Mouse (Mus musculus): ENCODE data around the gene Tspan18. TPM values are rescaled to one million over a fixed set of nuclear protein-coding genes. Genes with fewer than 3 reads are reported as not detected.

The Tspan18 gene
- total and polyA plus RNA-seq, 2 experiments = 0.55 to 2.4 TPM

- no peak for DNase-seq (ENCODE audit: extremely low read depth, low read depth, low spot score)
- H3K36me3 ChIP-seq (ENCODE audit: control insufficient read depth, insufficient read depth, low read length) = no peaks in the 10 kb centered on the region
- H3K79me2 ChIP-seq (ENCODE audit: control insufficient read depth, insufficient read depth, low read length) = no peaks in the 10 kb centered on the region
- TF ChIP-seq CTCF (IDR thresholded peaks at IDR 0.05; ENCODE audit: low read depth, low read length) = no peak
- no peak for TF ChIP-seq POLR2A (IDR thresholded peaks at IDR 0.05; ENCODE audit: extremely low read depth, insufficient read depth, low read length)
- no peaks in the 10 kb centered on the region for H3K27me3 ChIP-seq (ENCODE audit: control insufficient read depth, insufficient read depth, low read length)
- no peak overlapping the region for H3K9ac ChIP-seq (ENCODE audit: low read depth, low read length)
- WGBS = 88% methylated on average over 13 of the region's 13 CpGs
- H3K27ac ChIP-seq (replicated peaks; ENCODE audit: insufficient read depth, low read depth, low read length) = no peak overlapping the region
- no peak overlapping the region for H3K4me3 ChIP-seq (ENCODE audit: insufficient read depth, low read depth, low read length)
- no peaks in the 10 kb centered on the region for H3K4me1 ChIP-seq (ENCODE audit: control insufficient read depth, insufficient read depth, low read length)
These were observed 42.9 kb downstream of the Tspan18 start for GRCm38 (mm10) chr2:93291186-93291926.

- no peaks in the 10 kb centered on the region for H3K27me3 ChIP-seq (ENCODE audit: control insufficient read depth, insufficient read depth, low read length)
- H3K9ac ChIP-seq (ENCODE audit: low read depth, low read length) = no peak overlapping the region
- TF ChIP-seq POLR2A (IDR thresholded peaks at IDR 0.05; ENCODE audit: extremely low read depth, insufficient read depth, low read length) = no peak
- no peak for TF ChIP-seq CTCF (IDR thresholded peaks at IDR 0.05; ENCODE audit: low read depth, low read length)
- H3K4me3 ChIP-seq (ENCODE audit: insufficient read depth, low read depth, low read length) = no peak overlapping the region
- DNase-seq (ENCODE audit: extremely low read depth, low read depth, low spot score) = no peak
- WGBS = 42% methylated on average over 7 of the region's 7 CpGs
- no peak overlapping the region for H3K27ac ChIP-seq (replicated peaks; ENCODE audit: insufficient read depth, low read depth, low read length)
- H3K36me3 ChIP-seq (ENCODE audit: control insufficient read depth, insufficient read depth, low read length) = no peaks in the 10 kb centered on the region
- H3K79me2 ChIP-seq (ENCODE audit: control insufficient read depth, insufficient read depth, low read length) = no peaks in the 10 kb centered on the region
- no peaks in the 10 kb centered on the region for H3K4me1 ChIP-seq (ENCODE audit: control insufficient read depth, insufficient read depth, low read length)
These were observed 43.8 kb downstream of the Tspan18 start for GRCm38 (mm10) chr2:93290345-93291118.

GRCm38 (mm10) chr2:93289161-93289560, 45.1 kb downstream of the Tspan18 start:
- Histone ChIP-seq H3K9ac (ENCODE audit: low read depth, low read length) (no peak overlapping the region), H3K4me1 (ENCODE audit: control insufficient read depth, insufficient read depth, low read length) (no peaks in the 10 kb centered on the region), H3K27me3 (ENCODE audit: control insufficient read depth, insufficient read depth, low read length) (no peaks in the 10 kb centered on the region), H3K4me3 (ENCODE audit: insufficient read depth, low read depth, low read length) (no peak overlapping the region), H3K27ac (replicated peaks; ENCODE audit: insufficient read depth, low read depth, low read length) (no peak overlapping the region), H3K36me3 (ENCODE audit: control insufficient read depth, insufficient read depth, low read length) (no peaks in the 10 kb centered on the region), H3K79me2 (ENCODE audit: control insufficient read depth, insufficient read depth, low read length) (no peaks in the 10 kb centered on the region)
- no peak for DNase-seq (ENCODE audit: extremely low read depth, low read depth, low spot score)
- TF ChIP-seq POLR2A (IDR thresholded peaks at IDR 0.05; ENCODE audit: extremely low read depth, insufficient read depth, low read length) (no peak), CTCF (IDR thresholded peaks at IDR 0.05; ENCODE audit: low read depth, low read length) (no peak)
- WGBS = 77% methylated on average over 10 of the region's 10 CpGs

- no peak for DNase-seq (ENCODE audit: extremely low read depth, low read depth, low spot score)
- Histone ChIP-seq H3K27ac (replicated peaks; ENCODE audit: insufficient read depth, low read depth, low read length) (no peak overlapping the region), H3K9ac (ENCODE audit: low read depth, low read length) (no peak overlapping the region), H3K4me1 (ENCODE audit: control insufficient read depth, insufficient read depth, low read length) (no peaks in the 10 kb centered on the region), H3K27me3 (ENCODE audit: control insufficient read depth, insufficient read depth, low read length) (no peaks in the 10 kb centered on the region), H3K4me3 (ENCODE audit: insufficient read depth, low read depth, low read length) (no peak overlapping the region), H3K36me3 (ENCODE audit: control insufficient read depth, insufficient read depth, low read length) (no peaks in the 10 kb centered on the region), H3K79me2 (ENCODE audit: control insufficient read depth, insufficient read depth, low read length) (no peaks in the 10 kb centered on the region)
- WGBS = 87% methylated on average over 4 of the region's 4 CpGs
- TF ChIP-seq CTCF (IDR thresholded peaks at IDR 0.05; ENCODE audit: low read depth, low read length) = no peak
- no peak for TF ChIP-seq POLR2A (IDR thresholded peaks at IDR 0.05; ENCODE audit: extremely low read depth, insufficient read depth, low read length)
These were observed 47.0 kb downstream of the Tspan18 start for GRCm38 (mm10) chr2:93287348-93287747.

DNA sequence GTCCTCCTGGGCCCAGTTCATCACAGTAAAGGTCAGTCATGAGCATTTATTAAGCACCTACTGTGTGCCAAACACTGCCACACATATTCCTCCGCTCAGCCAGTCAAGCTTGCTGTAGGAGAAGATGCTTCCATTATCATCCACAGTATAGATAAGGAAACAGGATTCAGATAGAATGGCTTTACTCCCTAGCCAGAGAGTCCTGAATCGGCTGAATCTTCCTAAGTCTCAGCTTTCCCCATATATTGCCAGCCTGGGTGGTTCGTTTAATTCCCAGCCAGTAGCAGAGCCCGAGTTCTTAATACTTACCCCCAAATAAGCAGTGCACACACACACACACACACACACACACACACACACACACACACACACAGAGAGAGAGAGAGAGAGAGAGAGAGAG, 47.6 kb downstream of the Tspan18 start:
- no peak overlapping the region for H3K9ac ChIP-seq (ENCODE audit: low read depth, low read length)
- H3K4me3 ChIP-seq (ENCODE audit: insufficient read depth, low read depth, low read length) = no peak overlapping the region
- TF ChIP-seq POLR2A (IDR thresholded peaks at IDR 0.05; ENCODE audit: extremely low read depth, insufficient read depth, low read length) (no peak), CTCF (IDR thresholded peaks at IDR 0.05; ENCODE audit: low read depth, low read length) (no peak)
- WGBS = 66% methylated on average over 4 of the region's 4 CpGs
- no peaks in the 10 kb centered on the region for H3K4me1 ChIP-seq (ENCODE audit: control insufficient read depth, insufficient read depth, low read length)
- H3K79me2 ChIP-seq (ENCODE audit: control insufficient read depth, insufficient read depth, low read length) = no peaks in the 10 kb centered on the region
- no peak for DNase-seq (ENCODE audit: extremely low read depth, low read depth, low spot score)
- no peaks in the 10 kb centered on the region for H3K36me3 ChIP-seq (ENCODE audit: control insufficient read depth, insufficient read depth, low read length)
- H3K27ac ChIP-seq (replicated peaks; ENCODE audit: insufficient read depth, low read depth, low read length) = no peak overlapping the region
- H3K27me3 ChIP-seq (ENCODE audit: control insufficient read depth, insufficient read depth, low read length) = no peaks in the 10 kb centered on the region

DNA sequence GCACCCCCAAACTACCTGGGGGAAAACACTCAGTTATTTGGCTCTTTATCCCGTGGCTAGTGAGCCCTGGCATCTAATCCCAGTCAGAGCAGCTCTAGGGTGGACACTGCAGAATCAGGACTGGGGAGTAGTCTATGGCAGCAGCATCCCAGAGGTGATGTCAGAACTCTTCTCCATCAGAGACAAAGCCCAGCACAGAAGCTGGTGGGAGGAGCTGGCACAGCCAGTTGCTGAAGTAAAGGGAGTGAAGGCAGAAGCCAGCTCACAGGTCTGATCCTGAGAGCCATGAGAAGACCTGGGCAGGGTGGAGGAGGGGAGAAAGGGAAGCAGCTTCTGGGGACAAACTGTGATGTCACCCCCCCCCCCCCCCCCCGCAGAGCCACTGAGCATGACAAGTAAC, 48.0 kb downstream of the Tspan18 start:
- no peaks in the 10 kb centered on the region for H3K27me3 ChIP-seq (ENCODE audit: control insufficient read depth, insufficient read depth, low read length)
- H3K36me3 ChIP-seq (ENCODE audit: control insufficient read depth, insufficient read depth, low read length) = no peaks in the 10 kb centered on the region
- no peaks in the 10 kb centered on the region for H3K4me1 ChIP-seq (ENCODE audit: control insufficient read depth, insufficient read depth, low read length)
- no peaks in the 10 kb centered on the region for H3K79me2 ChIP-seq (ENCODE audit: control insufficient read depth, insufficient read depth, low read length)
- 60% methylated on average over 2 of the region's 2 CpGs for WGBS
- H3K4me3 ChIP-seq (ENCODE audit: insufficient read depth, low read depth, low read length) = no peak overlapping the region
- H3K27ac ChIP-seq (replicated peaks; ENCODE audit: insufficient read depth, low read depth, low read length) = no peak overlapping the region
- H3K9ac ChIP-seq (ENCODE audit: low read depth, low read length) = no peak overlapping the region
- TF ChIP-seq POLR2A (IDR thresholded peaks at IDR 0.05; ENCODE audit: extremely low read depth, insufficient read depth, low read length) (no peak), CTCF (IDR thresholded peaks at IDR 0.05; ENCODE audit: low read depth, low read length) (no peak)
- no peak for DNase-seq (ENCODE audit: extremely low read depth, low read depth, low spot score)

Data from liver, adult 2 months (tissue).